Mouse (Mus musculus): ENCODE results near the gene Rdh16. TPM values are rescaled to one million over a fixed set of nuclear protein-coding genes. Genes with fewer than 3 reads are reported as not detected.
"Not testable (repeated sequence)": the region's sequence is repeated elsewhere in the genome, so short reads cannot be mapped to it uniquely, and the experiment has no call there.

Rdh16 gene
- polyA plus RNA-seq, 1 experiment from 2014 or later: not detected

DNA sequence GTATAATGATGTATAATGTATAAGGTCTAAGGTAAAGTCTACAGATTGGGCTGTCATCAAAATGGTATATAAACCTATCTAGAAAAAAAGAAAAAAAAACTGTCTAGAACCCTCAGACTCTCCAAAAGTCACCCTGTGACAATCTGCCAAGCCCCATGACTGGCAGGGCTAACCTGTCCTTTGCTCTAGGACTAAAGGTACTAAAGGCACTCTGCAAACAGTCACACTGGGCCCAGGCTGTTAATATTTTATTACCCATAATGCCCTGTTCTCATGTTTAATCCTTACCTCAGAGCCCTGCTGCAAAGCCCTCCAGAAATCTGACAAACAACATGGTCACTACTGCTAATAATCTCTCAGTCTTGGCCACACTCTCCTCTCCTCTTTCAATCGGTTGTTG lies 85.6 kb downstream of the Rdh16 start:
- no peak overlapping the region for H3K27ac ChIP-seq
- H3K4me3 ChIP-seq: no peak overlapping the region
- H3K4me1 ChIP-seq: peaks cover 6% of the 10 kb centered on the region
- WGBS: 82% methylated on average over 1 of the region's 1 CpGs
- no peak overlapping the region for H3K9ac ChIP-seq
- no peak for ATAC-seq (replicated peaks)
- no peaks in the 10 kb centered on the region for H3K27me3 ChIP-seq (replicated peaks)
- no peaks in the 10 kb centered on the region for H3K9me3 ChIP-seq
- no peaks in the 10 kb centered on the region for H3K36me3 ChIP-seq (replicated peaks)
- no peak overlapping the region for H3K4me2 ChIP-seq

DNA sequence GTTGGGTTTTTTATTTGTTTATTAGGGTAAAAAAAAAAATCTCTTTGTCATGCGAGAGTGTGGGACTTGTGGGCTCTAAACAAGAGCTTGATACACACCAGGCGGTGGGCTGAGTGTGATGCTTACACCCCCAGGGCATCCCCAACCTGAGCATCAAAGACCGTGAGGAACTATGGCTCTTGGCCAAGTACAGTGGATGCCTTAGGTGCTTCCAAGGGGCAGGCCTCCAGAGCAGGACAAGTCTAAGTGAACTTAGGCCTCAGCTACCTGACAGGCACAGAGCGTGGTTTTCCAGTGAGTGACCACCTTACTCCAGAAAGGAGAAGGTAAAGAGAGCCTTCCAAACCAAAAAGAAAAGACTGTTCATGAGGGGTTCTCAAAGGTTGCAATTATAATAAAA lies 86.0 kb downstream of the Rdh16 start:
- no peak overlapping the region for H3K9ac ChIP-seq
- H3K4me3 ChIP-seq: no peak overlapping the region
- H3K9me3 ChIP-seq: no peaks in the 10 kb centered on the region
- 90% methylated on average over 4 of the region's 4 CpGs for WGBS
- no peak for ATAC-seq (replicated peaks)
- no peak overlapping the region for H3K27ac ChIP-seq
- no peak overlapping the region for H3K4me2 ChIP-seq
- H3K27me3 ChIP-seq (replicated peaks): no peaks in the 10 kb centered on the region
- H3K4me1 ChIP-seq: peaks cover 6% of the 10 kb centered on the region
- no peaks in the 10 kb centered on the region for H3K36me3 ChIP-seq (replicated peaks)

DNA sequence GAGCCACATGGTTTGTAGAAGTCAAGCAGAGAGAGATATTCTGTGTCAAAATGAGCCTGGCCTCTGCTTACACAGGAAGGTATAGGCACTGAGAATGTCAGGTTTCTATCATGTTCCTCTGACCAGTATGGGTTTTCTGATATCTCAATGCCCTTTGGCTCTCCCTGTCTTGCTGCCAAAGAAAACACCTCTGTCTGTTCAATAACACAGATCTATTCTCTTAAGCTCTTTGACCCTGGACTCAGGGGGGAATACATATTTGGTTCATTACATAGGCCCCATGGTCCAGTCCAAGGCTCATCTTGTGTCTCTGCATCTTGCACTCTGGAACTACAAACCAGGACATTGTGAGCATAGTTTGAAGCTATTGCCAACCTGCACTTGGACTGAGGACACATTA lies 87.7 kb downstream of the Rdh16 start, which contains the start of gene Rdh7:
Rdh7 (minus strand) TSS at position 213 of the 400 bp plus-strand sequence.
- Histone ChIP-seq H3K36me3 (replicated peaks) (no peaks in the 10 kb centered on the region), H3K4me1 (peaks cover 6% of the 10 kb centered on the region), H3K4me3 (no peak within 1 kb of the TSS), H3K9ac (no peak within 1 kb of the TSS), H3K4me2 (no peak within 1 kb of the TSS), H3K27me3 (replicated peaks) (no peaks in the 10 kb centered on the region), H3K27ac (no peak within 1 kb of the TSS), H3K9me3 (no peaks in the 10 kb centered on the region)
- ATAC-seq (replicated peaks): no peak

DNA sequence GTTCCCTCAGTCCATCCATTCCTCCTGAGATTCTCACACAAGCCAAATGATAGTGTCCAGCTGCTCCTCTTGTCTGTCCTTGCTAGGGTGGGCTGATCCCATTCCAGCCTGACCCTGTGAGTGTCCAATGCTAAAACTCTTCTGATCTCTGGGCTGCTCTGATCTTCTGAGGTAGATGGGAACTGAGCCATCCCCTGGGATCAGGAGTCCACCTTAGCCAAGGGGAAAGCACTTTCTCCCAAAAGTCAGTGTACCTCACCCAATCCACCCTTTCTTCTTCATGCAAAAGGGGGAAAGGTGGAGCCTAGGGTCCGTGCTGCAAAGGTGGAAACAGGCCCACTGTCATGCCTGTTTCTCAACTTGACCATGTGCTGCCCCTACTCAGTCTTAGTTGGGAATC lies 90.5 kb downstream of the Rdh16 start:
- Histone ChIP-seq H3K4me3 (no peak overlapping the region), H3K4me1 (peaks cover 6% of the 10 kb centered on the region), H3K4me2 (no peak overlapping the region), H3K9ac (no peak overlapping the region), H3K27me3 (replicated peaks) (no peaks in the 10 kb centered on the region), H3K9me3 (no peaks in the 10 kb centered on the region), H3K36me3 (replicated peaks) (no peaks in the 10 kb centered on the region), H3K27ac (no peak overlapping the region)
- 78% methylated on average over 1 of the region's 1 CpGs for WGBS
- no peak for ATAC-seq (replicated peaks)

DNA sequence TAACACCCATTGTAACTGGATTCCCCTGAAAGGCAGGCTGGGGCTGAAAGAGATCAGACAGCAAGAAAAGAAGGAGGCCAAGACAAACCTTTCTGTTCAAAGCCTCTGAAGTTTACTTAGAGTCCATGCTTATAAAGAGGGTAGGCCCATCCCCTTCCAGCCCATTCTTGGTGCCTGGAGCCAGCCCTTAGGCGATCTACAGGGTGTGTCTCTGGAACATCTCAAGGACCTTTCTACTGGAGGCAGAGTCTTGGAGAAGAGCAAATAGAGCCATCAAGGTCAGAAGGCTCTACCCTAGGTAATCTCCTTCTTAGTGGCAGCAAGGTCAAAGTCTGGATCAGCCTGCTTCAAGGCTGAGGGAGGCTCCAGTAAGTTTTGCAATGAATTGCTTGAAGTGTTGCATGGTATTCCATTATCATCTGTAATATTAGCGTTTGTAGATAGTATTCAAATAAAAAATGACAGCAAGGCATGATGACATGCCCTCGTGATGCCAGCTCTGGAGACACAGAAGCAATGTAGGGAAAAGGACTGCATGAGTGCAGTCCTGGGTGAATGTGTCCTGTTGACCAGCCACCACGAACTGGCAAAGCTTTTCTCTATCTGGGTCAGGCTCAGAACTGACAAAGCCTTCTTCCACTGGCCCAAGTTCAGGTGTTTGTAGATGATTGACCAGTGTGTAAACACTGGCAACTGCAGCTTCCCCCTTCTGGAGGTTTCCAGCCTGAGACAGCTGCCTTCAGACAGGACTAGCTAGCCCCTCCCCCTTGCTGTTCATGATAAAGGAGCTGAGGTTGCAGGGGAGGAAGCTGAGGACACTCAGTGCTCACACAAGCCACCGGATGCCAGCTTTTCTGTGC lies 92.4 kb downstream of the Rdh16 start:
- not testable (repeated sequence) for H3K9me3 ChIP-seq; H3K27me3 ChIP-seq (replicated peaks); H3K27ac ChIP-seq; H3K36me3 ChIP-seq (replicated peaks); H3K4me3 ChIP-seq; ATAC-seq (replicated peaks); H3K4me1 ChIP-seq; H3K4me2 ChIP-seq; H3K9ac ChIP-seq
- WGBS: 66% methylated on average over 5 of the region's 5 CpGs

Other genes starting within 250 kb of the Rdh16 start
- 117 and 119 TPM in 2 replicates for gene Lrp1, start 180.0 kb upstream of the Rdh16 start, polyA plus RNA-seq (2015; fragmentation: Nextera tagmentation; extraction: Ambion mirVana)
- gene Stat6, start 158.2 kb upstream of the Rdh16 start, polyA plus RNA-seq (2015; fragmentation: Nextera tagmentation; extraction: Ambion mirVana): 5.8 and 5.9 TPM in 2 replicates
- gene Nemp1, start 134.3 kb upstream of the Rdh16 start, polyA plus RNA-seq (2015; fragmentation: Nextera tagmentation; extraction: Ambion mirVana): 3.3 and 3.7 TPM in 2 replicates
- gene Nab2, start 132.6 kb upstream of the Rdh16 start, polyA plus RNA-seq (2015; fragmentation: Nextera tagmentation; extraction: Ambion mirVana): 1.9 and 2.6 TPM in 2 replicates
- gene Myo1a, start 96.0 kb upstream of the Rdh16 start, polyA plus RNA-seq (2015; fragmentation: Nextera tagmentation; extraction: Ambion mirVana): 0.25 and 0.46 TPM in 2 replicates
- gene Tac2, start 76.7 kb upstream of the Rdh16 start, polyA plus RNA-seq (2015; fragmentation: Nextera tagmentation; extraction: Ambion mirVana): 0.36 TPM in 1 of 2 replicates, not detected in the other
- 4.0 and 4.2 TPM in 2 replicates for gene Zbtb39, start 61.6 kb upstream of the Rdh16 start, polyA plus RNA-seq (2015; fragmentation: Nextera tagmentation; extraction: Ambion mirVana)
- 1.2 and 1.8 TPM in 2 replicates for gene Gpr182, start 49.4 kb upstream of the Rdh16 start, polyA plus RNA-seq (2015; fragmentation: Nextera tagmentation; extraction: Ambion mirVana)
- not detected in 2 replicates for gene Rdh1, start 41.4 kb upstream of the Rdh16 start, polyA plus RNA-seq (2015; fragmentation: Nextera tagmentation; extraction: Ambion mirVana)
- not detected in 2 replicates for gene Rdh16f1, start 41.4 kb upstream of the Rdh16 start, polyA plus RNA-seq (2015; fragmentation: Nextera tagmentation; extraction: Ambion mirVana)
- 0.12 and 0.31 TPM in 2 replicates for gene Rdh9, start 24.8 kb upstream of the Rdh16 start, polyA plus RNA-seq (2015; fragmentation: Nextera tagmentation; extraction: Ambion mirVana)
- gene Rdh19, start 48.8 kb downstream of the Rdh16 start, polyA plus RNA-seq (2015; fragmentation: Nextera tagmentation; extraction: Ambion mirVana): not detected in 2 replicates
- not detected in 2 replicates for gene Rdh16f2, start 65.3 kb downstream of the Rdh16 start, polyA plus RNA-seq (2015; fragmentation: Nextera tagmentation; extraction: Ambion mirVana)
- not detected in 2 replicates for gene Rdh7, start 87.7 kb downstream of the Rdh16 start, polyA plus RNA-seq (2015; fragmentation: Nextera tagmentation; extraction: Ambion mirVana)
- not detected in 2 replicates for gene Sdr9c7, start 97.4 kb downstream of the Rdh16 start, polyA plus RNA-seq (2015; fragmentation: Nextera tagmentation; extraction: Ambion mirVana)
- not detected in 2 replicates for gene Hsd17b6, start 206.5 kb downstream of the Rdh16 start, polyA plus RNA-seq (2015; fragmentation: Nextera tagmentation; extraction: Ambion mirVana)
- 37.2 and 41.8 TPM in 2 replicates for gene Prim1, start 214.0 kb downstream of the Rdh16 start, polyA plus RNA-seq (2015; fragmentation: Nextera tagmentation; extraction: Ambion mirVana)
- gene Naca, start 234.4 kb downstream of the Rdh16 start, polyA plus RNA-seq (2015; fragmentation: Nextera tagmentation; extraction: Ambion mirVana): 473 and 476 TPM in 2 replicates

Measured in midbrain, embryonic 15.5 days (tissue).